ENCODE assay signal across 9 mouse cellular contexts in genomic region chrX:167091841-167092240, GRCm38 (mm10).
A peak's percentile ranks its signal among the peaks of the same experiment; 100 is the strongest.
DNase-seq lines count a peak whose midpoint lies in the region; ATAC-seq lines count a peak whose summit lies in the region.
"Had no signal": no experiment of that assay in that cellular context is flagged by ENCODE, and none has a peak within 500 bp of the region (broad histone marks: within the 10 kb centered on the region; RNA-seq: fewer than 3 reads in every experiment).

No protein-coding gene starts in this region.

- ATAC-seq in frontal cortex, adult (ENCODE audit: low TSS enrichment) = no peak

- H3K4me3 ChIP-seq in limb, embryonic 10.5 days = no peak overlapping the region
- H3K4me3 ChIP-seq: heart, embryonic 15.5 days had no signal

- no peaks in the 10 kb centered on the region for H3K9me3 ChIP-seq in limb, embryonic 10.5 days (replicated peaks)
- H3K9me3 ChIP-seq: heart, embryonic 15.5 days had no signal

- no peak overlapping the region for H3K27ac ChIP-seq in limb, embryonic 10.5 days
- H3K27ac ChIP-seq: heart, embryonic 15.5 days had no signal

- H3K27me3 ChIP-seq in limb, embryonic 10.5 days (ENCODE audit: low read depth, poor library complexity, severe bottlenecking) = peaks cover 85% of the 10 kb centered on the region
- H3K27me3 ChIP-seq: heart, embryonic 15.5 days had no signal

- H3K4me1 ChIP-seq in limb, embryonic 10.5 days = no peaks in the 10 kb centered on the region
- H3K4me1 ChIP-seq: heart, embryonic 15.5 days had no signal

- H3K36me3 ChIP-seq in limb, embryonic 10.5 days = no peaks in the 10 kb centered on the region
- H3K36me3 ChIP-seq: heart, embryonic 15.5 days had no signal

- DNase-seq in testis, postnatal 14 days (ENCODE audit: low spot score) = peak; percentile 6
- no peak for DNase-seq in testis, postnatal 10 days (ENCODE audit: low spot score)
- DNase-seq in gastrocnemius, adult 8-10 months (ENCODE audit: low spot score in 2 of 2) = peak; percentile 43 to 44
- peak; percentile 55 to 67 for DNase-seq in kidney, postnatal 36 days
- DNase-seq in skeletal muscle tissue, adult 2 months (ENCODE audit: low read depth, low spot score) = peak; percentile 81
- DNase-seq in limb, embryonic 10.5 days (ENCODE audit: low spot score) = no peak
- no peak for DNase-seq in layer of hippocampus, adult 9-10 months (ENCODE audit: low spot score)

- 63% methylated on average over 1 of the region's 1 CpGs for WGBS in limb, embryonic 10.5 days

Comparison
In these comparisons a context has a peak if more than half of its experiments do, and no peak if none do; other contexts are left out.
1. DNase-seq: peak in testis, postnatal 14 days (single experiment), gastrocnemius, adult 8-10 months (2 of 2), kidney, postnatal 36 days (2 of 2) and skeletal muscle tissue, adult 2 months (single experiment); none in testis, postnatal 10 days (single experiment), limb, embryonic 10.5 days (single experiment) and layer of hippocampus, adult 9-10 months (single experiment).